Mouse (Mus musculus) cortical plate, adult 2 months (tissue): ENCODE measurements around the gene Gm3417.
"Not testable (repeated sequence)": the region's sequence is repeated elsewhere in the genome, so short reads cannot be mapped to it uniquely, and the experiment has no call there.

Experiments
- CTCF ChIP-seq: fragments of 200-500 bp; IDR thresholded peaks from 2 replicates; pipeline ENCODE4 v1.5.1; 2011; ENCODE audit warnings: mild to moderate bottlenecking, control low read depth, low read length; ENCODE audit not compliant: insufficient read depth; ENCODE audit errors: extremely low read depth
- POLR2A ChIP-seq: fragments of 200-500 bp; IDR thresholded peaks from 2 replicates; pipeline ENCODE4 v1.6.1; 2011; ENCODE audit warnings: mild to moderate bottlenecking, low read length, control low read depth; ENCODE audit not compliant: insufficient read depth; ENCODE audit errors: extremely low read depth

DNA sequence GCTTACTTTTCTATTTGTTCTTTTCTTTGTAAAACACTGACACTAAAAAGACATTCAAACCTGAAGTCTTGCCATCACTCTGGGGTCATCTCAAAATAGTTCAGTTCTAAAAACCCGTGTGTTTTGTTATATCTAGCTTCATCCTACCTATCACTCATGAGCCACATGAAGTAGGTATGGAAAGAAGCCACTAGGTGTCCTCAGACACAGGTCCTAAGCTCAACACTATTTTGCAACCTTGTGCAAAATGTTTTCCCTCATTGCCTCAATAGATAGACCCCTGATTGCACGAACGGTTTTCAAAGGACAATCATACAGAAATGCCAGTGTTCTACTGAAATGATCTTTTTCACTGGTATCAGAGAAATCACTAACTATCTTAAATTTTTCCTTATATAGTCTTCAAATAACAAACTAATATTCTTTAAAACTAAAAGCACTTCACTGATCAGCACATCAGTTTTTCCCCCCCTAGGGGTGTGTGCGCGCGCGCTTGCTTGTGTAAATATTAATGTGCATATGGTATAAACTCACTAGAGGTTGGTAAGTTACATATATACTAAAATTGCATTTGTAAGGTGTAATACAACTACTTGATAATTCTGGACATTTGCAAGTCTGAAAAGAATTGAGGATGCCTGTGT is 750 bp downstream of the Gm3417 start:
- not testable (repeated sequence) for TF ChIP-seq CTCF, POLR2A
